Mouse (Mus musculus) thymus, postnatal 10 days (tissue): ENCODE results near the gene Hist1h4i.

Experiments
- DNase-seq, 2 experiments: peaks; one replicate each; pipeline ENCODE4 v3.0.0; 2021; ENCODE audit warnings: low spot score in 2 of 2

Gene Hist1h4i

DNA sequence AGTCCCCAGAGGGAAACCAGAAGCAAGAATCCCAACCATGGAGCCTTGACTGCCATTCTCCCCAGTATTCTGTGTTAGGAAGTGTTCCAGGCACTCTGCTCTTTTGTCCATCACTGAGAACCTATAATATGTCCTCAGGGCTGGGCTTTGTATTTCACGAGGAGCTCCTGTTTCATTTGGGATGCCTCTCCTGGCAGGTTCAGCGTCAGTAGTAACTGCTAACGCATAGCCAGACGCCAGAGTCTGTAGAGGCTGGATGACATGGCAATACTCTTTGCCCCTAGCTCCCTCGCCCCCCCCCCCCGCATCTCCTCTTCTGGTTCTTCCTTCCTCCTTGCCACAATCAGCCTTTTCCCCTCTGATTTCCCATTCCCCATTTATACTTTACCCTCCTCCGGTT, 31.5 kb downstream of the Hist1h4i start, which contains the start of gene Prss16:
Gene Prss16 (minus strand): TSS at position 101 of the 400 bp plus-strand sequence.
- DNase-seq: no peak

DNA sequence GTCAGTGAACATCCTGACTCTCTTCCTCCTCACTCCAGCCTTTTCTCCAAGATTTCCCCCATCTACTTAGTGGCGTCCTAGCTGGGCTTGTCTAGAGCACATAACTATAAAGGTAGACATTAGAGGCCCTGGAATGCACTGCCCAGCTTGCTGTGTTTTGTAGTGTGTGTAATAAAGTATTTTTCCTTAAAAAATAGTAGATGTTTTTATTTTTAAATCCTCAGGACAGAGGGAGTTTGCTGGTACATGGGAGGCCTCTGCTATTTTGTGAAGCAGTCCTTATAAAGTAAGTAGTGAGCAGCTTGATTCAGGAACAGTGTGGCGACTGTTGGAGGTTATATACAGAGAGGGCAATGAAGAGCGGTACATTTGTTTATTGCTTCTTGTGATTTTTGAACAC, 32.5 kb downstream of the Hist1h4i start:
- no peak for DNase-seq

DNA sequence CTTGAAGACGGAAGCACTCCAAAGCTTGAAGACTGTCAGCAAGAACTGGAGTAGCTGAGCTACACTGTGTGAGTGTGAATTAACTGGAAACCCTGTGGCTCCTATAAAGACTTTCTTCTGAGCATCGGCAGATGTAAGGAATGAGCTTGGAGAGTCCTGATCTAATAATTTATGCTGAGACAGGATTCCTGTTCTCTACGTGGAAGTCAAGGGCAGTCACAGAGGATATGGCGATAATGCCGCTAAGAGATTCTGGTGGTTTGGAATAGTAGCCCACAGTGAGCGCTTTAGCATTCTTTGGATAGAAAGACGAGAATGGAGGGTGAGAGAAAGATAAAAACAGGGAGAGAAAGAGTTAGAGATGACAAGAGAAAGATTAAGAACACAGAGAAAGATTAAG, 33.3 kb downstream of the Hist1h4i start:
- no peak for DNase-seq

DNA sequence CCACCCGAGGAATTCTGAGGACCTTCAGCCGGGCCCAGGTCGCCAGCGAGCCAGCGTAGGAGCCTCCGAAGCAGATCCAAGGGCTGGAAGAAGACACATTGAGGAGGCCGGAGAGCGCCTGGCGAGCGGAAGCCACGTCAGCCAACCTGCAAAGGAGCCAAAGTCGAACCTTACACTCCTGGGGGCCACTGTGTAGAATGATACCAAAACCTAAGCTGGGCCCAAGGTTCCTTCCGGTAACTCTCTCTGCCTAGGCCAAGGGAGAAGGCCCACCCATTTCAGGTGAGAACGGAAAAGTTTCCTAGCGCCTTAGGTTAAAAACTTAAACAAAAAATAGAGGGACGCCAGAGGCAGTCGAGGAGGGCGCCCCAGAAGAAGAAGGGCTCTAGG, 34.0 kb downstream of the Hist1h4i start:
- DNase-seq: no peak

DNA sequence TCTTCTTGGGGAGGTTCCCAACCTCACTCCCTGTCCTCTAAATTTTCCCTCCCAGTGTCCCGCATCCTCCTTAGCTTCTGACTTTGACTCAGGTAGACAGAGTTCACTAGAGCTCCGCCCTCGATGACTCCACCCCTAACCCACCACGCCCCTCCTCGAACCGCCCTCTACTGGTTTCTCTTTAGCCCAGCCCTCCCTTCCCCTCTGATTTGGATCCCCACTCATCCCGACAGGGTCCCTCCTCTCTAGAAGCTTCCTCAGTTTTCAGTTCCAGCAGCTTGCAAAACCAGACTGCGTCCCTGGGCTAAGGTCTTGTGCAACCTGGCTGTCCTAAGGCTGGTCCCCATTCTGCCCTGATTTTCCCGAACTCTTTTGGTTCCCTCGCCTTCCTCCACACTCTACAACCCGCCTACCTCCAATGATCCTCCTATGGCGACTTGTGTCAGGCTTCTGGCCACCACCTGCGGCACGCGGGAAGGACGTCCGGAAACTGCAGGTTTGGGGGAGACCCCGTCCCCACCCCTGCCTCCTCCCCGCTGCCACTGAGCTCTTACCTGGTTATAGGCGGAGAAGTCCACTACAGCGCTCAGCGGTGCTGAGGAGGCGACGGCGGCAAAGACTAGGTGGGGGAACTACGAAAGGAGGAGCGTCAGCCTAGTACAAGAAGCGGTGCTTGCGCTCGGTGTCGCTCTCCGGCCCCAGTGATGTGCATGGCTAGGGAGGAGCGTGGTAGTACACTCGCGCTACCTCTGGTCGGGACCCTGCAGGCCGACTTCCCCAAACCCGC, 34.6 kb downstream of the Hist1h4i start:
- peak; percentile 52 to 61 for DNase-seq

DNA sequence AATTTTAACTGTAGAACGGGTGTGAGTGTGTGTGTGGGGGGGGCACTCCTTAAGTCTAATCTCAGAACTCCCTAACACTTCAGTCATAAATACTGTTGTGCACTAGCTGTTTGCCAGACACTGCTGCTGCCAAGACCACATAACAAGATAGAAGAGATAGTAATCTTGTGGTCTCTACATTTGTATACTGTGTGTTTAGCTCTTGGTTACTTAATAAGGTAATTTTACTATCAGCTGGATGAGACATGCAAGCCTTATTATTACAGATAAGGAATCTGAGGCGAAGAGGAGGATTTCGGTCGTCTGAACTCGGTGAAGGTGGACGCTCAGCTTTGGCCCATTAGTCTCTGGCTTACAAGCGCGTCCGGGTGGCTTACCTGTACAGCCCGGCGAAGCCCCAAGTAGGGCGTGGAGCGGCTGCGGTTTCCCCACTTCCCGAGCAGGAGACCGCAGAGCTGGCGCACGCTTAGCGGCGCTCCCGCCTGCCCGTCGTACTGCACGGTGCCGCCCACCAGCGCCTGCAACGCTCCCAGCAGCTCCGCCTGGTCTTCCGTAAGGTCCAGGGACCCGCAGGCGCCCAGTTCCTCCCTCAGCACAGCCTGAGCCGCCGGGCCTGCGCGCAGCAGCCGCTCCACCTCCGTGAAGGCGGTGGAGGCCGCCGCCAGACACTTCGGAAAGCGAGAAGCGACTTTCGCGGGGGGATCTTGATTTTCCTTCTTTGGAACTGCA, 35.4 kb downstream of the Hist1h4i start:
- DNase-seq: peak; percentile 43

DNA sequence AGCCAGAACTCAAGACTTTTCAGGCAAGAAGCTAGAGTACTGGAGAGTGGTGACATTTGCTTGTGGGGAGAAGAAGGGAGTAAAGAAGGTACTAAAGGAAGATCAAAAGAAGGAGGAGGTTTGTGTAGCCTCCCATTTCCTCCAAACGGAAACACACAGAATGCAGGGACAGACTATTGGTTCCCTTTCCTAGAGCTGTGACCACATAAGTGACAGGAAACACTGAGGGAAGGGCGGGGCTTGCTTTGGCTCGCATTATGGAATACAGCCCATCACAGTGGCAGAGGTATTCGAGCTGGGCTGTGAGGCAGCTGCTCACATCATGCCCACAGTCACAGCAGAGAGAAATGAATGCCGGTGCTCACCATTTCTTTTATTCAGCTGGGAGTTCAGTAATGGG, 39.3 kb downstream of the Hist1h4i start:
- DNase-seq: no peak

DNA sequence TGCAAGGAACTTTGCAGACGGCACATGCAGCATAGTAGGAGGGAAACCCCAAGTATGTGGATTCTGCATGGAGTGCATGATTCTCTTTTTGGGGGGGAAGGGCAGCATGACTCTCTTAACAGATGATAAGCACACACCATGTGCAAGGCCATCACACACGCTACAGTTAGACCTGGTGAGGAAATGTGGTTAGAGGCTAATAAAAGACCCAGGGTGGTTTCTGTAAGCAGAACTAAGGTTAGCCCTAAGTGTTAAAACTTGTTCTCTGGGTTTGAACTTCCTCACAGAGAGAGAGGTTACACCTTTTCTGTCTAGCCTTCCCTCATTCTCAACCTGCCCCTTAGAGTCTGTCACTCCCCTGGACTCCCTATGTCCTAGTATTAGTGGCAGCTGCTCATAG, 39.8 kb downstream of the Hist1h4i start:
- DNase-seq: no peak

DNA sequence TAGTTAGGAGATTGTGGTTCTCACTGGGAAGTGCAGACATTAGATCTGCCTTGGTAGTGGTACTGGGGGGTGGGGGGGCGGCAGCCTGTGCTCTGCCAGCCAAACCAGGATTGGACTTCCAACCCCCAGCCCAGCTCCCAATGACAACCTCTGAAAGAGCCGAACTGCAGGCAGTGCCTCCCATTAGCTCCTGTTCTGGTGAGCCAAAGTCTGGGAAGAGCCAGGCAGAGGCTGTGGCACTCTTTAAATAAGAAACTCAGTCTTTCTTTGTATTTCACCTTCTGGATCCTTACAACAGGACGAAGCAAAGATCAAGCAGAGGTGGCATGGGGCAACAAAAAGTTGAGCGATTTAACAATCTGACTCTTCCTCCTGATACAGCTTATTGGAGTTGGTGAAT, 42.0 kb downstream of the Hist1h4i start:
- DNase-seq: no peak

DNA sequence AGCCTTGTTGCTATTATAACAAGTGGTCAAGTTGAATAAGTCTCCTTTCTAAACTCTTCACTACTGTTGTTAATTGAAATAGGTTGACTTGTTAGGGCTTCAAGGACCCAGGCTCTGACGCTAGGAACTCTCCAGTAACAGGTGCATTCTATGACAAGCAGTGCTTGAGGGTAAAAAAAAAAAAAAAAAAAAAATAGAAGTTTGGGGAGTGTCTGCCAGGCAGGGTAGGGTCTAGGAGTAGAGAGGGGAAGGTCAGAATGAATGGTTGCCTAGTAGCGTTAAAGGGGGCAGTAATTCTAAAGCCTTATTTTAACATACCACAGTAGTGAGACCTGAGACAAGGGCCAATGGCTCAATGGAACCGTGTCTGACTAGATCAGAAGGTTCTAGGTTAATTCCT, 42.8 kb downstream of the Hist1h4i start:
- DNase-seq: no peak

DNA sequence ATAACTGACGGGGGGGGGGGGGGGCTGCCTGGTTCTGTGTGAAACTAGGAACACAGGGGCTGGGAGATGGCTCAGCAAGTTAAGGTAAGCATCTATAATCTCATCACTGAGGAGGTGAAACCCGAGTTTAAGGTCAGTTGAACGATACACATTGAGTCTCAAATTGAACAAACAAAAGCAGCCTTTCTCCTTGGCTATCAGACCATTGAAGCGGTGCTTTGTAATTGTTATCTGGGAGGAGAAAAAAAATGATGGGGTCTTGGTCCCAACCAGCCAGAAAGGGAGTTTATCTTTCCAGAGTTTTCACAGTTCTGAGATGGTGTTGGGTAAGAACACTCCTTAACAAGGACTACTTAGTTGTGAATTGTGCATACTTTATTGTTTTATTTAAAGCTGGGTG, 43.3 kb downstream of the Hist1h4i start:
- no peak for DNase-seq

DNA sequence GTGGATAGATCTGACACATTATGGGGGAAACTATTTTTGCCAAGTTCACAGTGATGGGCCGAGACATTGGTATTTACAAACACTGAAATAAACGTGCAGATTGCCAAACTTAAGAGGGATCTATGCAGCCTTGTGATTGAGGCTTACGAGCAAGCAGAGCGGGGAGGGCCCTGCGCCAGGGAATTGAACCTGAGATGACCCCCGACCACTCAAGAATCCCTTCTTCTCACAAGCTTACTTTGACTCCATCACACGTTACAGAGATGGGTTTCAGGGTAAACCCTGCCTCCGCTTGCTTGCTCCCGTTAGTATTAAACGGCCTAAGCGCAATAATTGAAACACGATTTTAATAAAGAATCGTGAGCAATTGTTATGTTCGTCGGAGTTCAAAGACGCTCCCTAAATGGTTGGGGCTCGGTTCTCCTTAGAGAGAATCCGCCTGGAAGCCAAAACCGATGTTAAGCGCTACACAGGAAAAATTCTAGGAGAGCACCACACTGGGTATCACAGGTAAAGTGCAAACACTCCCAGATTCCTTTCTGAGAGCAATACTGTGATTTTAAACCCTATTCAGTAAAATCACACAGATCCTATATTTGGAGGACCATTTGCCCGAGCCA, 43.9 kb downstream of the Hist1h4i start:
- no peak for DNase-seq

DNA sequence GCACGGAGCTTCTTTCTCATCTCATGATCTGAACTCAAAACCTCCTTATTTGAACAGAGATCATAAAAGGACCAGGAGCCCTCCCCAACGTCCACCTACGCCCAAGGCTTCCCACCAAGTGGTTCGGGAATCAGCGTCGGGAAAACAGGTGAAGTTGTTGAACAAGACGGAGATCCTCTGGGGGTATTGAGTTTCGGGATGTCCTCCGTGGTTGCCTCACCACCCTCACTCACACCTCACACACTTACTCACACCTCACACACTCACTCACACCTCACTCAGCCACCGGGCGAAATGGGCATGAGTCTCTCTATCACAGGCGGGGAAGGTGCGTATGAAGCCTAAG, 44.3 kb downstream of the Hist1h4i start:
- DNase-seq: no peak

DNA sequence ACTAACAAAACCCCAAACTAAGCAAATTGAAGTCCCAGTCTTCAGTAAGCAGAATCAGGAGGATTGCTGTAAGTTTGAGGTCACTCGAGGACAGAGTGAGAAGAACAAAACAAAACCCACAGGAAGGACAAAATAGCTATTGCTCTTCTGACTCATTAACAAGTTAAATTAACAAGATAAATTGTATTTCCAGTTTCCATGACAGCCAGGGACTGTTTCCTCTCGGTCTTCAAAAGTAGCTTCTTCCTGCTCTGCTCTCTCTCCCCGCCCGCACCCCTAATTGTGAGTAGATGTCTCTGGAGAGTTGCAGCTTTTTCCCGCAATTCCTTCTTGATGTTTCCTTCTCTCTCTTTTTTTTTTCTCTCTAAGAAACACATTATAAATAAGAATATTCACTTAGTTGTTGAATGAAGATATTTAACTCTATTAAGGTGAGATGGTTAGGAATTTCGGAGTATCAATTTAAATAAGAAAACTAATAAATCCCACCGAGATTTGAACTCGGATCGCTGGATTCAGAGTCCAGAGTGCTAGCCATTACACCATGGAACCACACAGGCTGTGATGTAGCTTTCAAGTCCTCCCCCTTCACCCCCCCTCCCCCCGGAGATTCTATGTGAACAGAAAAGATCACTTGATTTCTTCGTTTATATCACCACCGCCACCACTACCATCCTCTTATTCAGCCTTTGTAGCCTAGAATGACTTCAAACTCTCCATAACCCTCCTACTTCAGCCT, 44.9 kb downstream of the Hist1h4i start:
- no peak for DNase-seq

DNA sequence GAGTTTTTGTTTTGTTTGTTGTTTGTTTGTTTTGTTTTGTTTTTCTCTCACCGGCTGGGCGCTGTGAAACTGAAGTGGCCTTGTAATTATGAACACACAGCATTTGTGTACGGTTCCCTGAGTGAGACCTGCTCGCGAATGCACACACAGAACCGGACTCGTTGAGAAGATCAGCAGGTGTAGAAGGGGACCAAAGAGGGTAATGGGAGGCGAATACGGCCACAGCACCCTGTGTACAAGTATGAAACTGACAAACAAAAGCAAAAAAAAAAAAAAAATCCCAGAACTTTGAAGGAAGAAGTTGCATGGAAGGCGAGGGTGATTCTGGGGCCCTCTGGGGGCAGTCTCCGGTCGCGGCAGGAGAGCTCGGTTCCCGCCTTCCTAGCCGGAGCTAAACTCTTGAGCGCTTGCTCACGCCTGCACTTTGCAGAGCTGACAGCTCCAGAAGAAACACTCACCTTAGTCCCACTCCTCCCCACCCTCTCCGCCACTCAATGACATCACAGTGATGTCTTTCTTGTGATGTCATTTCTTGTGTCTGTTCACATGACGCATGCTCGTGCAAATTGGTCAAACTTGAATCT, 45.7 kb downstream of the Hist1h4i start:
- peak in 1 of 2 experiments; percentile 43 for DNase-seq

DNA sequence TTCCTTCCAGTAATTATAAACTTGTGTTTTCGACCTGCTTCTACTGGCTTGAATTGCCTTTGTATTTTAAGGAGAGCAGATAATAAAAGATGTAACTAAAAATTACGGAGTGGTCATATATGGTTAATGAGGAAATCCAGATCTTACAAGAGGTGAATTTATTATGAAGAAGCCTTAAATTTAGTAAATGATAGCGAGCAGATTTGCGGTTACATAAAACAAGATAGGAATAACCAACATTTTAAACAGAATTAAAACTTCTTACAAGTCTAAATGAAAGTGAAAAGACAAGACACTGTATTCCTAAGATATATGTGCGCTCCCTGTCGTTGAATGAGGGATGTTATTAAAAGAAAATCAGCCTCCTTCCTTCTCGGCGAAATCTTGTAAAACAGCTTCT, 46.3 kb downstream of the Hist1h4i start:
- no peak for DNase-seq

DNA sequence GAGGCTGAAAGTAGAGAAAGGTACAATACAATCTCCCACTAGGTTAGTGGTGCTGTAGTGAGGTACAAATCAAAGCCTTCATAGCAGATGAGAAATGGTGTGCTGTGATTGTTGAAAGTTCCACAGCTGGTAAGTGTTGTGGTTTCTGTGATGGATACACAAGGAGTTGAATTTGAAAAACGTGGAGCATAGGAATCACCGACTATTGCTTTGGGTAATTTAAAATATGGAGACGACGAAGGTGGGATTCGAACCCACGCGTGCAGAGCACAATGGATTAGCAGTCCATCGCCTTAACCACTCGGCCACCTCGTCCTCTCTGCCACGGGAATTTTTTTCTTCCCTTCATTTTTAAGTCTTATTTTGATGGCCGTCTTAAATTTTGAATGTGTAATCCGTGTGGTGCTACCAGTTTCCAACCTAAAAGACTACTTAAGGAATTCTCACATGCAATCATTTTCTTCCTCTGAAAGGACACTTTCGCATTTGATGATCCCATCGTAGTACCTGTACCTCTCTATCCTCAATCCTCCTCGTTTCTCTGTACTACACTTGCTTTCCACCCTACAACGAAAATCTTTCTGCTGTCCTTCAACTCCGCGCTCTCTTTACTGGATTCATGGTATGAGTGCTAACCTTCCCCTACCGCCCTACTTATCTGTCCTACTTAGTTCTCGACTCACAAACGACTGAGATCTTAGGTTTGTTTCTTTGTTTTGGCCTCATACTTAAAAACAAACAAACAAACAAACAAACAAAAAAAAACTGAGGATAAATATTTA, 47.0 kb downstream of the Hist1h4i start:
- DNase-seq: peak in 1 of 2 experiments; percentile 45

DNA sequence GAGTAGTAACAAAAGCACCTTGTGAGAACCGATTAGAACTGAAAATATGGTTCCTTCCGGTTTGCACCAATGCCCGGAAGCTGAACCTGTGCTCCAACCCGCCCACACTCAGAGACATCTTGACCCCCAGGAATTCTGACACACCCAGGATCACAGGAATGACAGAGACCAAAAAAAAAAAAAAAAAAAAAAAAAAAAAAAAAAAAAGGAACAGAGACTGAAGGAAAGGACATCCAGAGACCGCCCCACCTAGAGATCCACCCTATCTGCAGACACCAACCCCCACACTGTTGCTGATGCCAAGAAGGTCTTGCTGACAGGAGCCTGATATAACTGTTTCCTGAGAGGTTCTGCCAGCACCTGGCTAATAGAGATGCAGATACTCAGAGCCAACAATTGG, 48.6 kb downstream of the Hist1h4i start:
- DNase-seq: no peak
